Mouse (Mus musculus): ENCODE measurements around the gene Apba2. TPM values are rescaled to one million over a fixed set of nuclear protein-coding genes. Genes with fewer than 3 reads are reported as not detected.

Gene Apba2
- polyA plus RNA-seq, 1 experiment from 2014 or later, result 123 TPM

GRCm38 (mm10) chr7:64631131-64631530, 129.6 kb downstream of the Apba2 start:
- no peaks in the 10 kb centered on the region for H3K9me3 ChIP-seq (ENCODE audit: control insufficient read depth, low read length)
- DNase-seq (ENCODE audit: low spot score) (no peak), ATAC-seq (ENCODE audit: insufficient read depth, low FRiP score, low TSS enrichment) (no peak)
- H3K27ac ChIP-seq (ENCODE audit: low read depth, low read length), result no peak overlapping the region
- no peaks in the 10 kb centered on the region for H3K27me3 ChIP-seq (ENCODE audit: control insufficient read depth, insufficient read depth, low read length)
- no peak overlapping the region for H3K4me3 ChIP-seq (ENCODE audit: low read depth, low read length)
- WGBS, result 74% methylated on average over 6 of the region's 6 CpGs
- no peak overlapping the region for H3K9ac ChIP-seq (ENCODE audit: low read length)
- no peak overlapping the region for H3K4me2 ChIP-seq (ENCODE audit: low read depth)
- H3K36me3 ChIP-seq (ENCODE audit: control insufficient read depth, insufficient read depth, low read length), result no peaks in the 10 kb centered on the region
- H3K4me1 ChIP-seq (ENCODE audit: control insufficient read depth, insufficient read depth, low read length), result peaks cover 43% of the 10 kb centered on the region

DNA sequence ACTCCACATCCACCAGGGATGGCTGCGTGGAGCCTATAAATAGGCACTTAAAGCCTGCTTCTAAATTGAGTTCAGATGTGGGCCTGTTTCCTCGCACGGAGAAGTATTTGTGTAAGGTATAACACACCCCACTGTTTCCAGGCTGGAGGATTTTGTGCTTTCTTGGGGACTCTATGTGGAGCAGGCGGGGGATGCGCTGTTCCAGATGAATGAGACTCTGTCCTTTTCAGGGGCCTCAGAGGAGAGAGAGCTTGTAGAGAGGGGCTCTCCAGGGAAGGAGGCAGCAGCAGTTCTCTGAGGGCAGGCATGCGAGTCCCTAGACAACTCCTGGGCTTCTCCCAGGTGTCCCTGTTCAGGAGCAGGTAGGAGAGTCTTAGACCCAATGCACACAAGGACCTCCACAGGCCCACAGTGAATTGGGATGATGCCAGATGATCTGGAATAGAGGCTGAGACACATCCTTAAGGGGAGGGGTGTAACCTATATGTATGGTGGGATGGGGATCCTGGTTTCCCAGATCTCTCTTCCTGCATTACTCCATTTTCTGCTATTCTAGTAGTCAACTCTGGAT, 130.4 kb downstream of the Apba2 start:
- Histone ChIP-seq H3K4me3 (ENCODE audit: low read depth, low read length) (no peak overlapping the region), H3K9ac (ENCODE audit: low read length) (no peak overlapping the region), H3K36me3 (ENCODE audit: control insufficient read depth, insufficient read depth, low read length) (no peaks in the 10 kb centered on the region), H3K27ac (ENCODE audit: low read depth, low read length) (no peak overlapping the region), H3K27me3 (ENCODE audit: control insufficient read depth, insufficient read depth, low read length) (no peaks in the 10 kb centered on the region), H3K9me3 (ENCODE audit: control insufficient read depth, low read length) (no peaks in the 10 kb centered on the region), H3K4me2 (ENCODE audit: low read depth) (no peak overlapping the region), H3K4me1 (ENCODE audit: control insufficient read depth, insufficient read depth, low read length) (peaks cover 41% of the 10 kb centered on the region)
- no peak for ATAC-seq (ENCODE audit: insufficient read depth, low FRiP score, low TSS enrichment)
- WGBS, result 58% methylated on average over 6 of the region's 6 CpGs
- DNase-seq (ENCODE audit: low spot score), result no peak

- DNase-seq (ENCODE audit: low spot score), result no peak
- Histone ChIP-seq H3K4me3 (ENCODE audit: low read depth, low read length) (no peak overlapping the region), H3K4me2 (ENCODE audit: low read depth) (no peak overlapping the region), H3K4me1 (ENCODE audit: control insufficient read depth, insufficient read depth, low read length) (peaks cover 36% of the 10 kb centered on the region), H3K27ac (ENCODE audit: low read depth, low read length) (peak overlapping the region; percentile 23; the same call in 1 of the 2 replicates), H3K9ac (ENCODE audit: low read length) (no peak overlapping the region; the same call in 1 of the 2 replicates), H3K27me3 (ENCODE audit: control insufficient read depth, insufficient read depth, low read length) (no peaks in the 10 kb centered on the region), H3K36me3 (ENCODE audit: control insufficient read depth, insufficient read depth, low read length) (no peaks in the 10 kb centered on the region), H3K9me3 (ENCODE audit: control insufficient read depth, low read length) (no peaks in the 10 kb centered on the region)
- no peak for ATAC-seq (ENCODE audit: insufficient read depth, low FRiP score, low TSS enrichment)
- 61% methylated on average over 4 of the region's 4 CpGs for WGBS
Observed at GRCm38 (mm10) chr7:64633182-64633581, 131.7 kb downstream of the Apba2 start.

- Histone ChIP-seq H3K4me3 (ENCODE audit: low read depth, low read length) (no peak overlapping the region), H3K27ac (ENCODE audit: low read depth, low read length) (peak overlapping the region; percentile 60; the same call in 1 of the 2 replicates), H3K27me3 (ENCODE audit: control insufficient read depth, insufficient read depth, low read length) (no peaks in the 10 kb centered on the region), H3K4me2 (ENCODE audit: low read depth) (no peak overlapping the region), H3K9me3 (ENCODE audit: control insufficient read depth, low read length) (no peaks in the 10 kb centered on the region), H3K4me1 (ENCODE audit: control insufficient read depth, insufficient read depth, low read length) (peaks cover 35% of the 10 kb centered on the region), H3K36me3 (ENCODE audit: control insufficient read depth, insufficient read depth, low read length) (no peaks in the 10 kb centered on the region), H3K9ac (ENCODE audit: low read length) (peak overlapping the region; percentile 1; the same call in 1 of the 2 replicates)
- DNase-seq (ENCODE audit: low spot score) (no peak), ATAC-seq (ENCODE audit: insufficient read depth, low FRiP score, low TSS enrichment) (peak; percentile 8; the same call in 1 of the 2 replicates)
- WGBS, result 75% methylated on average over 5 of the region's 5 CpGs
Observed at GRCm38 (mm10) chr7:64633916-64634315, 132.4 kb downstream of the Apba2 start.

DNA sequence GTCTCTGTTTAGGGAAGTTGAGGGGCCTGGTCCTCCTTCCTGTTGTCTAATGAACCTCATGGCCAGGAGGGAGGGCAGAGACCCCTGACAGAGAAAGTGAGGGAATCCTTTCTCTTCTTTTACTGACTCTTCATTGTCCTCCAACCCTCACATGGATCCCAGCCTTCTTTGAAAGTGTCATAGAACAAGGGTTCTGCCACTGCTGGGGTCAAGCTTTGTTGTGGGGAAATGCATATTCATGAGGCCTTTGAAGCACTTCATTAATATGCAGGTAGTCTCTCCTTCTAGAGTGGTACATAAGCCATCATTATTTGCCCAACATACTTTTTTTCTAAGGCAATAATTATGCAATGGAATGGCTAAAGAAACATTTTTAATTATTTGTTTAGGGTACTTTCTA, 133.0 kb downstream of the Apba2 start:
- Histone ChIP-seq H3K27me3 (ENCODE audit: control insufficient read depth, insufficient read depth, low read length) (no peaks in the 10 kb centered on the region), H3K9ac (ENCODE audit: low read length) (no peak overlapping the region), H3K27ac (ENCODE audit: low read depth, low read length) (peak overlapping the region; percentile 60; the same call in 1 of the 2 replicates), H3K4me2 (ENCODE audit: low read depth) (no peak overlapping the region), H3K4me1 (ENCODE audit: control insufficient read depth, insufficient read depth, low read length) (peaks cover 35% of the 10 kb centered on the region), H3K36me3 (ENCODE audit: control insufficient read depth, insufficient read depth, low read length) (no peaks in the 10 kb centered on the region), H3K9me3 (ENCODE audit: control insufficient read depth, low read length) (no peaks in the 10 kb centered on the region), H3K4me3 (ENCODE audit: low read depth, low read length) (no peak overlapping the region)
- ATAC-seq (ENCODE audit: insufficient read depth, low FRiP score, low TSS enrichment) (peak; percentile 68), DNase-seq (ENCODE audit: low spot score) (peak; percentile 35)

DNA sequence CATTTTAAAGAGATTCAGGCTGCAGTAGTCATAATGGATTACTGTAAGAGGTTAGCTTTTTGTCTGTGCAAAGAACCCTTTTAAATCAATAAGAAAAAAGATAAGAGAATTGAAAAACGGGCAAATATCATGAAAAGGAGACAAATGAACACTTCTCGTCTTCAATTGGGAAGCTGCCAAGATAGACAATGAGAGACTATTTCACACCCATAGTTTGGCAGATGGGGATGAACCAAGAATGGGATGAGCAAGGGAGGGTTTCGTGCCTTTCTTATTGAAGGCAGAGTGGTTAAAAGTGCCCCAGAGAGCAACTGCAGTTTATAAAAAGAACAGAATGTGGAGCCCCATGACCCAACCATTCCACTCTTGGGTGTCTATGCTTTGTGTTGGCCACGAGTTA, 137.4 kb downstream of the Apba2 start:
- Histone ChIP-seq H3K4me2 (ENCODE audit: low read depth) (no peak overlapping the region), H3K27ac (ENCODE audit: low read depth, low read length) (no peak overlapping the region), H3K9ac (ENCODE audit: low read length) (no peak overlapping the region), H3K4me1 (ENCODE audit: control insufficient read depth, insufficient read depth, low read length) (peaks cover 5% of the 10 kb centered on the region; the same call in 1 of the 2 replicates), H3K4me3 (ENCODE audit: low read depth, low read length) (no peak overlapping the region), H3K9me3 (ENCODE audit: control insufficient read depth, low read length) (no peaks in the 10 kb centered on the region), H3K36me3 (ENCODE audit: control insufficient read depth, insufficient read depth, low read length) (no peaks in the 10 kb centered on the region), H3K27me3 (ENCODE audit: control insufficient read depth, insufficient read depth, low read length) (no peaks in the 10 kb centered on the region)
- no peak for ATAC-seq (ENCODE audit: insufficient read depth, low FRiP score, low TSS enrichment)
- no peak for DNase-seq (ENCODE audit: low spot score)
- 84% methylated on average over 4 of the region's 4 CpGs for WGBS

DNA sequence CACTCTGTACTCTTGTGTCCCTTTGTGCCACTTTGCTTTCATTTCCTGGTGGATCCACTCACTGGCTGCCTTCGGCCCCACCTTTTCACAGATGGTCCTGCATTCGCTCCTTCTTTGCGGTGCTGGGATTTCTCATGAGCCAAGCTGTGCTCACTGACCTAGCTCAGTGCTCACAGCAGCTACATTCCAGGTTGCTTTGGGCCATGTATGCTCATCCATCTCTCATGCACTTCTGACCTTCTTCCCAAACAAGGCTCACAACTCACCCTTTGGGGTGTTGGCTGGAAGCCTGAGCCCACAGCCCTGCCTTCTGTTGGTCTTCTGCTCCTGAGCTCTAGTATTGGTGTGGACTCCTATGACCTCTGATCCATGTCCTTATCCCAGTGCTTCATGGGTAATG, 139.1 kb downstream of the Apba2 start:
- ATAC-seq (ENCODE audit: insufficient read depth, low FRiP score, low TSS enrichment) (no peak), DNase-seq (ENCODE audit: low spot score) (no peak)
- H3K9ac ChIP-seq (ENCODE audit: low read length), result no peak overlapping the region
- no peak overlapping the region for H3K4me2 ChIP-seq (ENCODE audit: low read depth)
- no peaks in the 10 kb centered on the region for H3K9me3 ChIP-seq (ENCODE audit: control insufficient read depth, low read length)
- H3K27ac ChIP-seq (ENCODE audit: low read depth, low read length), result no peak overlapping the region
- H3K36me3 ChIP-seq (ENCODE audit: control insufficient read depth, insufficient read depth, low read length), result no peaks in the 10 kb centered on the region
- WGBS, result 92% methylated on average over 3 of the region's 3 CpGs
- H3K27me3 ChIP-seq (ENCODE audit: control insufficient read depth, insufficient read depth, low read length), result no peaks in the 10 kb centered on the region
- no peaks in the 10 kb centered on the region for H3K4me1 ChIP-seq (ENCODE audit: control insufficient read depth, insufficient read depth, low read length)
- H3K4me3 ChIP-seq (ENCODE audit: low read depth, low read length), result no peak overlapping the region

DNA sequence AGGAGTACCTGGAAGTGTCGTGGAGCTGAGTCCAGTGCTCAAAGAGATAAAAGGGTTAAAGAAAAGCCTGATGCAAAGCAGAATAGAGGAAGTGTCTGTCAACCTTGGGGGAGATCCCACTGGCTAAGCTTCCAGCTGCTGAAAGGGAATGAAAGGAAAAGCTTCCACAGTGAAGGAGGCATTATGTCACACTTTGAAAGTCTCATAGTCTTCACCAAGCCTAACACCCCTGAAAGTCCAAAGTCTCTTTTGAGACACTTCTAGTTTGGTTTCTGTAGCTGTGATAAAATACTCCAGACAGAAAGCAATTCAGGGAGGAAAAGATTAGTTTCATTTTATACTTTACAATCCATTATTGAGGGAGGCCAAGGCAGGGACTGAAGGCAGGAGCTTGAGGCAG, 141.4 kb downstream of the Apba2 start:
- DNase-seq (ENCODE audit: low spot score), result no peak
- Histone ChIP-seq H3K9me3 (ENCODE audit: control insufficient read depth, low read length) (no peaks in the 10 kb centered on the region), H3K4me2 (ENCODE audit: low read depth) (no peak overlapping the region), H3K36me3 (ENCODE audit: control insufficient read depth, insufficient read depth, low read length) (no peaks in the 10 kb centered on the region), H3K27me3 (ENCODE audit: control insufficient read depth, insufficient read depth, low read length) (no peaks in the 10 kb centered on the region), H3K27ac (ENCODE audit: low read depth, low read length) (no peak overlapping the region), H3K4me3 (ENCODE audit: low read depth, low read length) (no peak overlapping the region), H3K4me1 (ENCODE audit: control insufficient read depth, insufficient read depth, low read length) (no peaks in the 10 kb centered on the region), H3K9ac (ENCODE audit: low read length) (no peak overlapping the region)
- no peak for ATAC-seq (ENCODE audit: insufficient read depth, low FRiP score, low TSS enrichment)
- 71% methylated on average over 1 of the region's 1 CpGs for WGBS

GRCm38 (mm10) chr7:64645458-64645857, 144.0 kb downstream of the Apba2 start:
- H3K4me3 ChIP-seq (ENCODE audit: low read depth, low read length), result no peak overlapping the region
- H3K9me3 ChIP-seq (ENCODE audit: control insufficient read depth, low read length), result no peaks in the 10 kb centered on the region
- no peak for ATAC-seq (ENCODE audit: insufficient read depth, low FRiP score, low TSS enrichment)
- WGBS, result 87% methylated on average over 3 of the region's 3 CpGs
- no peak for DNase-seq (ENCODE audit: low spot score)
- no peaks in the 10 kb centered on the region for H3K4me1 ChIP-seq (ENCODE audit: control insufficient read depth, insufficient read depth, low read length)
- H3K27me3 ChIP-seq (ENCODE audit: control insufficient read depth, insufficient read depth, low read length), result no peaks in the 10 kb centered on the region
- no peak overlapping the region for H3K4me2 ChIP-seq (ENCODE audit: low read depth)
- no peak overlapping the region for H3K9ac ChIP-seq (ENCODE audit: low read length)
- H3K27ac ChIP-seq (ENCODE audit: low read depth, low read length), result no peak overlapping the region
- no peaks in the 10 kb centered on the region for H3K36me3 ChIP-seq (ENCODE audit: control insufficient read depth, insufficient read depth, low read length)
